Mouse (Mus musculus) gastrocnemius, adult 18-20 months (tissue): ENCODE measurements around the gene Surf4. TPM values are rescaled to one million over a fixed set of nuclear protein-coding genes. Genes with fewer than 3 reads are reported as not detected.
A peak's percentile ranks its signal among the peaks of the same experiment; 100 is the strongest.
"Not testable (repeated sequence)": the region's sequence is repeated elsewhere in the genome, so short reads cannot be mapped to it uniquely, and the experiment has no call there.

Experiments used
- DNase-seq: peaks from one replicate; pipeline ENCODE4 v3.0.0; 2021; ENCODE audit warnings: low spot score
- total RNA-seq, 2 experiments: library from RNA; stranded (reverse); gene quantifications; 2 replicates each; pipeline ENCODE4 v1.2.3; 2021

Gene Surf4
- total RNA-seq, 2 experiments from 2014 or later: 69.8 to 70.0 TPM

DNA sequence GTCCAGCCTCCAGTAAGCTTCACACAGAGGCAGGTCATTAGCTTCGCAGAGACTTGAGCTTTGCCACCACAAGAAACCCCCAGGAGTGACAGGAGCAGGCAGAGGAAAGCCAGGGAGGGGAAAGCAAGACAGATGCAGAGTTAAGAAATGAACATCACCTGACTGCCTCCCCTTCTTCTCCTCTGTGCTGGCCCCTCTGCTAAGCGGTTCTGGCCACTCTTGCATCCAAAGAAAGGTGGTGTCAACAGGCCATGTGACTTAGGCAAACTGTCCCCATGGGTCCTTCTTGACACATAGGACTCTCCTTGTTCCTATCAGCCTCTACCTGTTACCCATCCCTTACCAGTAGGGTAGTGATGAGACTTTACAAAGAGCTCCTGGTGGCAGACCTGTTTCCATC lies 27.8 kb downstream of the Surf4 start:
- no peak for DNase-seq

- DNase-seq: no peak
Observed at GRCm38 (mm10) chr2:26903311-26903710, 30.4 kb downstream of the Surf4 start.

- DNase-seq: peak; percentile 94
Observed at GRCm38 (mm10) chr2:26902467-26903220, 31.1 kb downstream of the Surf4 start, which contains the start of gene Surf6. Gene Surf6, minus strand, starts transcription at chr2:26902879.

- DNase-seq: no peak
Observed at GRCm38 (mm10) chr2:26901834-26902400, 31.8 kb downstream of the Surf4 start.

DNA sequence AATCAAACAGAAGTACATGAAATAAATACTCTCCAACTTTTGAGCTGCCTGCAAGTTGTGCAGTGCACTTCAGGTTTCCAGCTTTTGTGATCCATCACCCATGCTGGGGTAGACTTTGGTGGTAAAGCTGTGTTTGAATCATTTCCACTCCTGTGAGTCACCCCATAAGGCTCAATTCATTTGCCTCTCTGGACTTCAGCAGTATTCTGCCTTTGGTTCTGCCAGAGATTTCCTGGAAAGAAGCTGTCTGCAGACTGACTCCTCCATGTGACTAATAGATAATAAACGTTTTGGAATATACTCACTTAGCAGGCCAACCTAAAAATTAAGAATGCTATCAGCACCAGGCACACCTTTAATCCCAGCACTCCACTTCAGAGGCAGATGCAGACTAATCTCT lies 33.0 kb downstream of the Surf4 start:
- no peak for DNase-seq

- DNase-seq: no peak
Observed at GRCm38 (mm10) chr2:26895898-26896297, 37.8 kb downstream of the Surf4 start.

- not testable (repeated sequence) for DNase-seq
Observed at GRCm38 (mm10) chr2:26886170-26886569, 47.6 kb downstream of the Surf4 start.

DNA sequence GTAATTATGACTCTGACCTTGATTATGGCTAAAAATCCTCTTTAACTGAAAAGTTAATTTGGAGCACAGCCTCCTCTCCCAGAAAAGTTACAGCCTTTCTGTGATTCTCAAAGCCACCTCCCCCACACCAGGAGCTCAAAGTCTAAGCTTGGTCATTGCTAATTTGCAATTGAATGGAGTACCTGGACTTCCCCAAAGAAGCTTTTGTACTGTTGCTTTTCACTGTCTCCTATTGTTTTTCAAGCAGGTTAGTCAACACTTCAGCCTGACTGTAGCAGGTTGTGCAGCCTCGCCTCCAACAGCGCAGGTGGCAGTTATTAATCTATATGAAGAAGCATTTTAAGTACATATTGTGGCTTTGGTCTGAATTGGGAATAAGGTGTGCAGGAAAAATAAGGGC lies 48.2 kb downstream of the Surf4 start:
- DNase-seq: not testable (repeated sequence)

DNA sequence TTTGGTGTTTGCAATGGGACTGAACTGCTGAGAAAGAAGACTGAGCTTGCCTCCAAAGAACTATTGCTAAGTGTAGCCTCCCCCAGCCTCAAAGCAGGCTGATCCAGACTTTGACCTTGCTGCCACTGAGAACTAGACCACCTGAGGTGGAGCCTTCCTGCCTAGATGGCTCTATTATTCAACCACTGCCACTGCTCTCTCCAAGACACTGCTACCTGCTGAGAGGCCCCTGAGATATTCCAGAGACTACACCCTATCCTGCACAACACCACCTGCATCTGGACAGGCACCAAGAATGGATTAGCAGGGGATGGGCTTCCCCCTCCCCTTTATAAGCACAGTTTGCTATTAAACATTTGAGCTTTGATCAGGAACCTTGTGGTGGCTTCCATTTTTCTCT lies 55.2 kb downstream of the Surf4 start:
- no peak for DNase-seq

- no peak for DNase-seq
Observed at GRCm38 (mm10) chr2:26870666-26871065, 63.1 kb downstream of the Surf4 start.

Other genes with a start within 250 kb of the Surf4 start
- not detected for gene Abo, start 68.9 kb downstream of the Surf4 start, total RNA-seq
- 10 to 100 TPM; 11.6 to 12.1 TPM for gene Surf6, start 31.0 kb downstream of the Surf4 start, total RNA-seq
- gene Med22, start 23.3 kb downstream of the Surf4 start, total RNA-seq: 10 to 100 TPM; 16.7 to 17.4 TPM
- 100 to 1,000 TPM; 278 to 285 TPM for gene Rpl7a, start 23.2 kb downstream of the Surf4 start, total RNA-seq
- 10 to 100 TPM; 11.5 to 12.5 TPM for gene Surf2, start 17.6 kb downstream of the Surf4 start, total RNA-seq
- gene Surf1, start 17.4 kb downstream of the Surf4 start, total RNA-seq: 10 to 100 TPM; 41.4 to 43.1 TPM
- gene Stkld1, start 119 bp upstream of the Surf4 start, total RNA-seq: under 1 TPM in 1 of 2 experiments, not detected in 1; 0.24 TPM
- gene Rexo4, start 30.5 kb upstream of the Surf4 start, total RNA-seq: 10 to 100 TPM; 14.4 to 14.7 TPM
- gene Adamts13, start 39.5 kb upstream of the Surf4 start, total RNA-seq: not detected
- 10 to 100 TPM; 31.2 to 34.2 TPM for gene Cacfd1, start 76.0 kb upstream of the Surf4 start, total RNA-seq
- under 1 TPM in 1 of 2 experiments, not detected in 1; 0.17 TPM for gene Slc2a6, start 94.1 kb upstream of the Surf4 start, total RNA-seq
- under 1 TPM; 0.18 to 0.21 TPM for gene Mymk, start 138.3 kb upstream of the Surf4 start, total RNA-seq
- gene Adamtsl2, start 145.5 kb upstream of the Surf4 start, total RNA-seq: 1 to 10 TPM; 2.7 to 6.9 TPM
- gene Fam163b, start 208.6 kb upstream of the Surf4 start, total RNA-seq: not detected
- not detected for gene Dbh, start 231.3 kb upstream of the Surf4 start, total RNA-seq